Mouse (Mus musculus): Measurements from ENCODE around the gene Nectin1.

- TF ChIP-seq RCOR1 (conservative IDR thresholded peaks at IDR 0.05; ENCODE audit: low read depth, low read length) (no peak), POLR2A (IDR thresholded peaks at IDR 0.05; ENCODE audit: low read depth, low read length) (no peak), MAX (IDR thresholded peaks at IDR 0.05; ENCODE audit: low read length) (no peak), ZMIZ1 (IDR thresholded peaks at IDR 0.05; ENCODE audit: low read depth, low read length) (no peak), KAT2A (IDR thresholded peaks at IDR 0.05; ENCODE audit: insufficient replicate concordance, low read length) (no peak), CTCF (conservative IDR thresholded peaks at IDR 0.05 in 1 of 2, IDR thresholded peaks at IDR 0.05 in 1 of 2; ENCODE audit: low read depth in 2 of 2, low read length in 2 of 2) (peak in 1 of 2 experiments; percentile 25; a peak in 2 of 4 replicates)
Observed at GRCm38 (mm10) chr9:43698080-43698712, 45.6 kb upstream of the Nectin1 start.
